Mouse (Mus musculus): ENCODE data around the gene Slk. TPM values are rescaled to one million over a fixed set of nuclear protein-coding genes. Genes with fewer than 3 reads are reported as not detected.

Gene Slk
- polyA plus RNA-seq, 1 experiment = 3.5 TPM

DNA sequence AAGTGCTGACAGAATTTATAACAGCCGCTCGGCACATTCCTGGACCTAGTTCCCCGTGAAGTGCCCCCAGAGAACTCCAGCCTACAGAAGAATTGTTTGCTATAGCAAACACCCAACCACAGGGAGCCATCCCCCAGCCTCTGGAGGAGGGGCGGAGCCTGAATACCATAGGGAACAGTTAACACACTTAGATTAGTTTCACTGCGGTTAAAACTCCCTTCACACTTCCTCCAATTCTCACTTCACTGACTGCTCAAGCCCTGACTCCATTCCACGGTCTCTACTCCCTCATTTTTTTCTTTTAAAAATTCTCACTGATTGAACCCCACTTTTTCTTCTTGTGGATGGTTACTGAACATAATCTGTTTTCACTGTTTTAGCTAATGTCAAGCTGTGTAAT is 40.7 kb upstream of the Slk start:
- H3K27ac ChIP-seq (ENCODE audit: insufficient read depth, low read depth, low read length) = no peak overlapping the region
- H3K36me3 ChIP-seq (ENCODE audit: control insufficient read depth, insufficient read depth, low read length) = no peaks in the 10 kb centered on the region
- WGBS = 31% methylated on average over 6 of the region's 6 CpGs
- no peak for TF ChIP-seq POLR2A (IDR thresholded peaks at IDR 0.05; ENCODE audit: low read depth, low read length)
- no peak for TF ChIP-seq CTCF (IDR thresholded peaks at IDR 0.05; ENCODE audit: extremely low read depth, insufficient read length, insufficient replicate concordance, low read depth, low read length)
- peaks cover 12% of the 10 kb centered on the region; the same call in 1 of the 2 replicates for H3K4me1 ChIP-seq (ENCODE audit: control insufficient read depth, insufficient read depth, insufficient read length, low read length)
- H3K4me3 ChIP-seq (ENCODE audit: low read depth, low read length) = no peak overlapping the region
- H3K27me3 ChIP-seq (ENCODE audit: control insufficient read depth, insufficient read depth, low read length) = no peaks in the 10 kb centered on the region

DNA sequence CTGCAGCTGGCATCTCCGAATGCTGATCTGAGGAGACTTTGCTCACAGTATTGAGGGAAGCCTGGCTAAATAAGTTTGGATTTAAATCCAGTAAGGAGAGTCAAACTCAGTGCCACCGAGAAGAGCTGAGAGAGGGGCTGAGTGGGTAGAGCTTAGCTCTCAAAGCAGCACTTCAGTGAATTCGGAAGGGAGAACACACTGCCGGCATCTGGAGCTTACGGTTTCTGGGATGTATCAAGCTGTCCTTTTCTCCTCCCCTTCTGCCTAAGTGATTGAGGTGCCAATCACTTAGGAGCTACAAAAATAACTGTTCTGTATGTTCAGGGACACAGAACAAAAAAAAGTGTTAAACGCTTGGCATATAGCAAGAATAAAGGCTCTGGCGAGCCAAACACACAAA is 37.0 kb upstream of the Slk start:
- H3K27ac ChIP-seq (ENCODE audit: insufficient read depth, low read depth, low read length) = no peak overlapping the region
- TF ChIP-seq CTCF (IDR thresholded peaks at IDR 0.05; ENCODE audit: extremely low read depth, insufficient read length, insufficient replicate concordance, low read depth, low read length) (no peak), POLR2A (IDR thresholded peaks at IDR 0.05; ENCODE audit: low read depth, low read length) (no peak)
- WGBS = 83% methylated on average over 7 of the region's 7 CpGs

DNA sequence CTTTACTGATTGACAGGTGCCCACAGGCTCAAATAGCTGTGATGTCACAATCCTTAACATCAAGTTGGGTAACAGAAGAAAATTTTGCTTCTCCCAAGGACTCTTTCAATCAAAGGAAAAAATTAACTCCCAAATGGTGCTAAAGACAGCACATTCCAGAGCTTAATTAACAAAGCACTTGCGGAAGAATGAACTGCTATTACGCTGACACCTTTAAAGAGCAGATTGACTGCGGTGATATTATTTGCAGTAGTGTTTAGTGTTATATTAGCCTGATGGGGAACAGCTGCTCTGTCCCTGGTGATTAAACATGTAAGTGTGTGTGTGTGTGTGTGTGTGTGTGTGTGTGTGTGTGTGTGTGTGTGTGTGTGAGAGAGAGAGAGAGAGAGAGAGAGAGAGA is 34.4 kb upstream of the Slk start:
- WGBS = 76% methylated on average over 3 of the region's 3 CpGs
- Histone ChIP-seq H3K36me3 (ENCODE audit: control insufficient read depth, insufficient read depth, low read length) (no peaks in the 10 kb centered on the region), H3K27ac (ENCODE audit: insufficient read depth, low read depth, low read length) (no peak overlapping the region), H3K4me3 (ENCODE audit: low read depth, low read length) (no peak overlapping the region), H3K4me1 (ENCODE audit: control insufficient read depth, insufficient read depth, insufficient read length, low read length) (no peaks in the 10 kb centered on the region), H3K27me3 (ENCODE audit: control insufficient read depth, insufficient read depth, low read length) (no peaks in the 10 kb centered on the region)
- no peak for TF ChIP-seq POLR2A (IDR thresholded peaks at IDR 0.05; ENCODE audit: low read depth, low read length)
- TF ChIP-seq CTCF (IDR thresholded peaks at IDR 0.05; ENCODE audit: extremely low read depth, insufficient read length, insufficient replicate concordance, low read depth, low read length) = no peak

More for the DNA sequence above, 37.0 kb upstream of the Slk start:
- no peaks in the 10 kb centered on the region for H3K36me3 ChIP-seq (ENCODE audit: control insufficient read depth, insufficient read depth, low read length)
- peaks cover 5% of the 10 kb centered on the region; the same call in 1 of the 2 replicates for H3K4me1 ChIP-seq (ENCODE audit: control insufficient read depth, insufficient read depth, insufficient read length, low read length)
- H3K4me3 ChIP-seq (ENCODE audit: low read depth, low read length) = no peak overlapping the region
- H3K27me3 ChIP-seq (ENCODE audit: control insufficient read depth, insufficient read depth, low read length) = no peaks in the 10 kb centered on the region

DNA sequence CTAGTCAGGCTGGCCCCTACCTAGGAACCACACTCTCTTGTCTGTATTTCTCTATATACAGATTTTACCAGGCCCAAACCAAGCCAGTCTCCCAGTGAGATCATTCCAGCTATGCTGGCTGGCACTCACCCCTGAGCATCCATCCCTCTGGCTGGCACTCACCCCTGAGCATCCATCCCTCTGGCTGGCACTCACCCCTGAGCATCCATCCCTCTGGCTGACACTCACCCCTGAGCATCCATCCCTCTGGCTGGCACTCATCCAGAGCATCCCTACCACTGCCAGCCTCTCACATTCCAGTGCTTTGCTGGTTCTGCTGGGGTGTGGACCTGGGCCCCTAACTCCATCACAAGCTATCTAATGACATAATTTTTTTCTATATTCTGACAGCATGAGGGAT is 34.0 kb upstream of the Slk start:
- H3K27ac ChIP-seq (ENCODE audit: insufficient read depth, low read depth, low read length) = no peak overlapping the region
- H3K36me3 ChIP-seq (ENCODE audit: control insufficient read depth, insufficient read depth, low read length) = no peaks in the 10 kb centered on the region
- no peaks in the 10 kb centered on the region for H3K4me1 ChIP-seq (ENCODE audit: control insufficient read depth, insufficient read depth, insufficient read length, low read length)
- TF ChIP-seq CTCF (IDR thresholded peaks at IDR 0.05; ENCODE audit: extremely low read depth, insufficient read length, insufficient replicate concordance, low read depth, low read length) (no peak), POLR2A (IDR thresholded peaks at IDR 0.05; ENCODE audit: low read depth, low read length) (no peak)
- no peak overlapping the region for H3K4me3 ChIP-seq (ENCODE audit: low read depth, low read length)
- H3K27me3 ChIP-seq (ENCODE audit: control insufficient read depth, insufficient read depth, low read length) = no peaks in the 10 kb centered on the region

DNA sequence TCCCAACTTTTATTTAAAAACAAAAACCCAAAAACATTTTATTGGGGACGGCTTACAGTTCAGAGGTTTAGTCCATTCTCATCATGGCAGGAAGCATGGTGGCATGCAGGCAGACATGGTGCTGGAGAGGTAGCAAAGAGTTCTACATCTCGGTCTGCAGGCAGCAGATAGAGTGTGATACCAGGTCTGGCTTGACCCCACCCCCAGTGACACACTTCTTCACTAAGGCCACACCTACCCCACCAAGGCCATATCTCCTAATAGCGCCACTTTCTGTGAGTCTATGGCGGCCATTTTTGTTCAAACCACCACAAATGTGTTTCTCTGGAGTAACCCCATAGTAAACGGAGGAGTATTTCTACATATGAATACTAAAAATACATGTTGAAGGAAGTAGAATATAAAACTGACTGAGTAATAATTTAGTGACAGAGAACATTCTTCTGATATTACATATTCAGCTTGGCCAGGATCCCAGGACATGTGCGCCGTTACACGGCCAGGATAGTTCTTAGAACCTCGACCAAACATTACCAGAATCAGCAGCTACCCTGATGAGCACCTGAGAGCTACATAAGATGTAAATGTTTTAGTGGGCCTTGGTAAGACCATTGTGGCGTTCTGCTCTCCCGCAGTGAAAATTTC is 30.9 kb upstream of the Slk start:
- Histone ChIP-seq H3K36me3 (ENCODE audit: control insufficient read depth, insufficient read depth, low read length) (no peaks in the 10 kb centered on the region), H3K4me1 (ENCODE audit: control insufficient read depth, insufficient read depth, insufficient read length, low read length) (no peaks in the 10 kb centered on the region), H3K4me3 (ENCODE audit: low read depth, low read length) (no peak overlapping the region), H3K27ac (ENCODE audit: insufficient read depth, low read depth, low read length) (no peak overlapping the region), H3K27me3 (ENCODE audit: control insufficient read depth, insufficient read depth, low read length) (no peaks in the 10 kb centered on the region)
- TF ChIP-seq POLR2A (IDR thresholded peaks at IDR 0.05; ENCODE audit: low read depth, low read length) = no peak
- no peak for TF ChIP-seq CTCF (IDR thresholded peaks at IDR 0.05; ENCODE audit: extremely low read depth, insufficient read length, insufficient replicate concordance, low read depth, low read length)
- 83% methylated on average over 11 of the region's 11 CpGs for WGBS

DNA sequence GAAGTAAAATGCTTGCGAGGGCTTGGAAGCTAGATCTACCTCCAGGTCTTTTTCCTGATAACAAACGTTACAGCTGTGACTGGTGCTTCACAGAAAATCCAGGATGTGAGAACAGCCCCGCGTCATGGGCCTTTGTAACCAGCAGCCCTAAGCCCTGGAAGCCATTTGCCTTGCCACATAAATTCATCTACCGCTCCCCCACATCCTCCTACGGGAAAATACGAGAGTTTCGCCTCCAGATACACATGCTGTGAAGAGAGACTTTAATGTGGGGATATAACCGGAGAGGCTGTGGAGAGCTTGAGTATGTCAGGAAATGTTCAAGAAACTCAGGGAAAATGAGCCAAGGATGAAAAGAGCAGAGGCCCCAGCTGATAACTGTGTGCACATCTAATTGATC is 30.3 kb upstream of the Slk start:
- H3K27ac ChIP-seq (ENCODE audit: insufficient read depth, low read depth, low read length) = no peak overlapping the region
- WGBS = 90% methylated on average over 9 of the region's 9 CpGs
- no peaks in the 10 kb centered on the region for H3K36me3 ChIP-seq (ENCODE audit: control insufficient read depth, insufficient read depth, low read length)
- no peak for TF ChIP-seq POLR2A (IDR thresholded peaks at IDR 0.05; ENCODE audit: low read depth, low read length)
- no peak for TF ChIP-seq CTCF (IDR thresholded peaks at IDR 0.05; ENCODE audit: extremely low read depth, insufficient read length, insufficient replicate concordance, low read depth, low read length)
- no peak overlapping the region for H3K4me3 ChIP-seq (ENCODE audit: low read depth, low read length)
- H3K4me1 ChIP-seq (ENCODE audit: control insufficient read depth, insufficient read depth, insufficient read length, low read length) = no peaks in the 10 kb centered on the region
- H3K27me3 ChIP-seq (ENCODE audit: control insufficient read depth, insufficient read depth, low read length) = no peaks in the 10 kb centered on the region

DNA sequence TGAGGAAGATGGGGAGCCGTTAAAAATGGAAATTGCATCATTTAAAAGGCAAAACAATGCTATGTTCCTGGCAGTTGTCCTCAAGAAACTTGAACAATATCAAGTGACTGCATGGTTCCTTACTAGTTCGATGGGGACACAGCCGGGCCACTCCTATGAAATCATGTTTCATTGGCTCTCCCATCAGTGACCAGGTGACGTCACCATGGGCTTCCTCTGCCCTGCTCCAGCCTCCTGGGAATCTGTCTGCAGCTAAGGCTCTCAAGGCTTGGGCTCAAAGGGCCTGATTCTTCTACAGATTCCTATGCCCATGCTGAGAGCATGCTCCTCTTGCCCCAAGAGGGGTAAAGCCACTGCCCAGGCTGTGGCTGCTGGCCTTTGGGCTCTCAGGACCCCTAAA is 29.9 kb upstream of the Slk start:
- Histone ChIP-seq H3K4me1 (ENCODE audit: control insufficient read depth, insufficient read depth, insufficient read length, low read length) (no peaks in the 10 kb centered on the region), H3K36me3 (ENCODE audit: control insufficient read depth, insufficient read depth, low read length) (no peaks in the 10 kb centered on the region), H3K27ac (ENCODE audit: insufficient read depth, low read depth, low read length) (no peak overlapping the region), H3K27me3 (ENCODE audit: control insufficient read depth, insufficient read depth, low read length) (no peaks in the 10 kb centered on the region), H3K4me3 (ENCODE audit: low read depth, low read length) (no peak overlapping the region)
- no peak for TF ChIP-seq CTCF (IDR thresholded peaks at IDR 0.05; ENCODE audit: extremely low read depth, insufficient read length, insufficient replicate concordance, low read depth, low read length)
- 83% methylated on average over 4 of the region's 4 CpGs for WGBS
